Mouse (Mus musculus): ENCODE measurements around the gene Lipn. TPM values are rescaled to one million over a fixed set of nuclear protein-coding genes. Genes with fewer than 3 reads are reported as not detected.
A peak's percentile ranks its signal among the peaks of the same experiment; 100 is the strongest.

The Lipn gene
- polyA plus RNA-seq (2014; fragmentation: Nextera tagmentation; extraction: Ambion mirVana) = not detected in 2 replicates

GRCm38 (mm10) chr19:34066779-34067472 is at the start of gene Lipn:
Gene Lipn, plus strand, starts transcription at chr19:34067358.
- Histone ChIP-seq H3K27ac (ENCODE audit: low read depth) (no peak within 1 kb of the TSS), H3K4me2 (no peak within 1 kb of the TSS), H3K36me3 (ENCODE audit: insufficient read depth) (no peaks in the 10 kb centered on the region), H3K9ac (no peak within 1 kb of the TSS), H3K4me1 (ENCODE audit: insufficient read depth) (no peaks in the 10 kb centered on the region), H3K9me3 (ENCODE audit: low read depth, low read length) (no peaks in the 10 kb centered on the region), H3K27me3 (ENCODE audit: insufficient read depth, low read length) (no peaks in the 10 kb centered on the region), H3K4me3 (ENCODE audit: low read depth, low read length) (no peak within 1 kb of the TSS)
- WGBS = 84% methylated on average over 9 of the region's 9 CpGs
- DNase-seq = no peak
- ATAC-seq (ENCODE audit: insufficient read depth) = no peak
- no peak for TF ChIP-seq CTCF (IDR thresholded peaks at IDR 0.05; ENCODE audit: low read depth)

GRCm38 (mm10) chr19:34021440-34022172 is 45.6 kb upstream of the Lipn start:
- TF ChIP-seq CTCF (IDR thresholded peaks at IDR 0.05; ENCODE audit: low read depth) = no peak
- ATAC-seq (ENCODE audit: insufficient read depth) (no peak), DNase-seq (no peak)
- Histone ChIP-seq H3K4me3 (ENCODE audit: low read depth, low read length) (no peak overlapping the region), H3K4me1 (ENCODE audit: insufficient read depth) (no peaks in the 10 kb centered on the region), H3K36me3 (ENCODE audit: insufficient read depth) (no peaks in the 10 kb centered on the region), H3K27ac (ENCODE audit: low read depth) (no peak overlapping the region), H3K9me3 (ENCODE audit: low read depth, low read length) (no peaks in the 10 kb centered on the region), H3K27me3 (ENCODE audit: insufficient read depth, low read length) (no peaks in the 10 kb centered on the region), H3K9ac (no peak overlapping the region), H3K4me2 (no peak overlapping the region)
- 82% methylated on average over 11 of the region's 11 CpGs for WGBS

GRCm38 (mm10) chr19:34022759-34023158 is 44.4 kb upstream of the Lipn start:
- no peaks in the 10 kb centered on the region for H3K36me3 ChIP-seq (ENCODE audit: insufficient read depth)
- no peaks in the 10 kb centered on the region for H3K4me1 ChIP-seq (ENCODE audit: insufficient read depth)
- no peak overlapping the region for H3K9ac ChIP-seq
- 38% methylated on average over 3 of the region's 3 CpGs for WGBS
- H3K4me2 ChIP-seq = no peak overlapping the region
- DNase-seq = peak; percentile 71
- TF ChIP-seq CTCF (IDR thresholded peaks at IDR 0.05; ENCODE audit: low read depth) = peak; percentile 59
- no peak overlapping the region for H3K4me3 ChIP-seq (ENCODE audit: low read depth, low read length)
- H3K27ac ChIP-seq (ENCODE audit: low read depth) = no peak overlapping the region
- H3K9me3 ChIP-seq (ENCODE audit: low read depth, low read length) = no peaks in the 10 kb centered on the region
- H3K27me3 ChIP-seq (ENCODE audit: insufficient read depth, low read length) = no peaks in the 10 kb centered on the region
- ATAC-seq (ENCODE audit: insufficient read depth) = no peak

GRCm38 (mm10) chr19:34039731-34040130 is 27.4 kb upstream of the Lipn start:
- Histone ChIP-seq H3K27ac (ENCODE audit: low read depth) (no peak overlapping the region), H3K36me3 (ENCODE audit: insufficient read depth) (no peaks in the 10 kb centered on the region), H3K4me3 (ENCODE audit: low read depth, low read length) (no peak overlapping the region), H3K4me1 (ENCODE audit: insufficient read depth) (no peaks in the 10 kb centered on the region), H3K9ac (no peak overlapping the region), H3K4me2 (no peak overlapping the region), H3K27me3 (ENCODE audit: insufficient read depth, low read length) (no peaks in the 10 kb centered on the region), H3K9me3 (ENCODE audit: low read depth, low read length) (no peaks in the 10 kb centered on the region)
- ATAC-seq (ENCODE audit: insufficient read depth) (no peak), DNase-seq (no peak)
- TF ChIP-seq CTCF (IDR thresholded peaks at IDR 0.05; ENCODE audit: low read depth) = no peak
- 73% methylated on average over 1 of the region's 1 CpGs for WGBS

- Histone ChIP-seq H3K27ac (ENCODE audit: low read depth) (no peak overlapping the region), H3K4me2 (no peak overlapping the region), H3K36me3 (ENCODE audit: insufficient read depth) (no peaks in the 10 kb centered on the region), H3K4me1 (ENCODE audit: insufficient read depth) (no peaks in the 10 kb centered on the region), H3K4me3 (ENCODE audit: low read depth, low read length) (no peak overlapping the region), H3K9me3 (ENCODE audit: low read depth, low read length) (no peaks in the 10 kb centered on the region), H3K27me3 (ENCODE audit: insufficient read depth, low read length) (no peaks in the 10 kb centered on the region), H3K9ac (no peak overlapping the region)
- WGBS = 71% methylated on average over 6 of the region's 6 CpGs
- ATAC-seq (ENCODE audit: insufficient read depth) = no peak
- no peak for DNase-seq
- no peak for TF ChIP-seq CTCF (IDR thresholded peaks at IDR 0.05; ENCODE audit: low read depth)
These were observed 24.1 kb upstream of the Lipn start for GRCm38 (mm10) chr19:34043008-34043407.

- no peak overlapping the region for H3K27ac ChIP-seq (ENCODE audit: low read depth)
- H3K9me3 ChIP-seq (ENCODE audit: low read depth, low read length) = no peaks in the 10 kb centered on the region
- 76% methylated on average over 3 of the region's 3 CpGs for WGBS
- no peak for ATAC-seq (ENCODE audit: insufficient read depth)
- H3K27me3 ChIP-seq (ENCODE audit: insufficient read depth, low read length) = no peaks in the 10 kb centered on the region
- H3K4me3 ChIP-seq (ENCODE audit: low read depth, low read length) = no peak overlapping the region
- H3K9ac ChIP-seq = no peak overlapping the region
- TF ChIP-seq CTCF (IDR thresholded peaks at IDR 0.05; ENCODE audit: low read depth) = no peak
- no peak overlapping the region for H3K4me2 ChIP-seq
- H3K36me3 ChIP-seq (ENCODE audit: insufficient read depth) = no peaks in the 10 kb centered on the region
- H3K4me1 ChIP-seq (ENCODE audit: insufficient read depth) = no peaks in the 10 kb centered on the region
- peak; percentile 2 for DNase-seq
These were observed 17.7 kb upstream of the Lipn start for GRCm38 (mm10) chr19:34049371-34050039.

- DNase-seq = no peak
- H3K27me3 ChIP-seq (ENCODE audit: insufficient read depth, low read length) = no peaks in the 10 kb centered on the region
- H3K4me2 ChIP-seq = no peak overlapping the region
- no peak for TF ChIP-seq CTCF (IDR thresholded peaks at IDR 0.05; ENCODE audit: low read depth)
- no peak for ATAC-seq (ENCODE audit: insufficient read depth)
- no peak overlapping the region for H3K4me3 ChIP-seq (ENCODE audit: low read depth, low read length)
- H3K9ac ChIP-seq = no peak overlapping the region
- WGBS = 76% methylated on average over 3 of the region's 3 CpGs
- H3K36me3 ChIP-seq (ENCODE audit: insufficient read depth) = no peaks in the 10 kb centered on the region
- no peaks in the 10 kb centered on the region for H3K9me3 ChIP-seq (ENCODE audit: low read depth, low read length)
- no peak overlapping the region for H3K27ac ChIP-seq (ENCODE audit: low read depth)
- H3K4me1 ChIP-seq (ENCODE audit: insufficient read depth) = no peaks in the 10 kb centered on the region
These were observed 15.7 kb upstream of the Lipn start for GRCm38 (mm10) chr19:34051502-34051901.

Measured in lung, embryonic 14.5 days (tissue).